Mouse (Mus musculus) heart, postnatal 4 days (tissue): ENCODE results near the gene Plxdc1. TPM values are rescaled to one million over a fixed set of nuclear protein-coding genes. Genes with fewer than 3 reads are reported as not detected.

ENCODE experiments used
- microRNA-seq, 2 experiments: library from miRNA; unstranded; fragments of <30 nt; microRNA quantifications; one replicate each; pipeline ENCODE4 v1.2.0; 2021 to 2022
- total RNA-seq, 2 experiments: library from RNA; stranded (reverse); gene quantifications; 2 replicates each; pipeline ENCODE4 v1.2.3; 2021

Plxdc1 gene
- total RNA-seq, 2 experiments from 2014 or later = 3.4 to 4.2 TPM

Small RNAs within 50 kb of the gene (microRNA-seq; reads per million reads assigned to microRNA genes)
- 0 reads per million in 2 experiments for gene Gm22461
- 0 reads per million in 2 experiments for gene Gm27597

Other genes with a start within 250 kb of the Plxdc1 start
- gene Pip4k2b, start 241.7 kb downstream of the Plxdc1 start, total RNA-seq = 10 to 100 TPM; 19.8 to 21.5 TPM
- 10 to 100 TPM; 10.8 to 11.7 TPM for gene Cwc25, start 219.9 kb downstream of the Plxdc1 start, total RNA-seq
- gene 1700001P01Rik, start 210.5 kb downstream of the Plxdc1 start, total RNA-seq = under 1 TPM in 1 of 2 experiments, not detected in 1; 0.45 TPM
- 100 to 1,000 TPM; 738 to 764 TPM for gene Rpl23, start 204.0 kb downstream of the Plxdc1 start, total RNA-seq
- 10 to 100 TPM; 73.3 to 74.4 TPM for gene Lasp1, start 187.4 kb downstream of the Plxdc1 start, total RNA-seq
- gene B230217C12Rik, start 145.7 kb downstream of the Plxdc1 start, total RNA-seq = under 1 TPM; 0.77 to 0.79 TPM
- 1 to 10 TPM in 1 of 2 experiments, under 1 TPM in 1; 0.79 to 1.2 TPM for gene Fbxo47, start 102.3 kb downstream of the Plxdc1 start, total RNA-seq
- gene Arl5c, start 9.7 kb upstream of the Plxdc1 start, total RNA-seq = 1 to 10 TPM; 1.6 TPM
- 1 to 10 TPM; 7.4 to 7.5 TPM for gene Cacnb1, start 36.6 kb upstream of the Plxdc1 start, total RNA-seq
- 100 to 1,000 TPM; 795 to 849 TPM for gene Rpl19, start 40.3 kb upstream of the Plxdc1 start, total RNA-seq
- under 1 TPM; 0.64 to 0.81 TPM for gene Stac2, start 67.0 kb upstream of the Plxdc1 start, total RNA-seq
- gene Fbxl20, start 164.0 kb upstream of the Plxdc1 start, total RNA-seq = 10 to 100 TPM; 16.2 to 17.5 TPM
- 10 to 100 TPM; 48.5 to 52.6 TPM for gene Med1, start 206.8 kb upstream of the Plxdc1 start, total RNA-seq
- 10 to 100 TPM; 31.3 to 32.7 TPM for gene Cdk12, start 216.6 kb upstream of the Plxdc1 start, total RNA-seq